Mouse (Mus musculus): ENCODE results near the gene Cant1.
A peak's percentile ranks its signal among the peaks of the same experiment; 100 is the strongest.

Cant1 gene

GRCm38 (mm10) chr11:118428944-118429709 lies 10.2 kb upstream of the Cant1 start:
- DNase-seq: no peak

DNA sequence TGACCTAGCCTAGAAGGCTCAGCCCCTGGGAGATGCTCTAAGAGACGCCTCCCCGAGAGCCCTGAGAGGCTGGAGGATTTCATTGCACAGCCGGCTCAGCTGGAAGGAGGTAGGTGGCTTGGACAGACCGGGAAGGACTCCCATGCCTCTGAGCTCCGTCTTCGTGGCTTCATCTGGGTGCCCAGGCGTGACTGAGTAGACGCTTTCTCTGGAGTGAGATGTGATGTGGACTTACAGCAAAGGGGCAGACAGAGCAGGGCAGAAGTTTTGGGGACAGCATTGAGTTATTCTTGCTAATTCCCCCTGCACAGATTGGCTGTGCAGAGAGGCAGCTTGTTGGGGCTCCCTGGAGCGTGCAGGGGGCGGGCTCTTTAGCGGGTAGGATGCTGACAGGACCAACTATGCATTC lies 9.6 kb upstream of the Cant1 start:
- no peak for DNase-seq

- DNase-seq: peak in 1 of 2 experiments; percentile 50
Observed at GRCm38 (mm10) chr11:118427986-118428385, 9.1 kb upstream of the Cant1 start, which contains the start of gene C1qtnf1. Gene C1qtnf1 (plus strand): TSS chr11:118428203.

- DNase-seq: no peak
Observed at GRCm38 (mm10) chr11:118427266-118427779, 8.4 kb upstream of the Cant1 start.

DNA sequence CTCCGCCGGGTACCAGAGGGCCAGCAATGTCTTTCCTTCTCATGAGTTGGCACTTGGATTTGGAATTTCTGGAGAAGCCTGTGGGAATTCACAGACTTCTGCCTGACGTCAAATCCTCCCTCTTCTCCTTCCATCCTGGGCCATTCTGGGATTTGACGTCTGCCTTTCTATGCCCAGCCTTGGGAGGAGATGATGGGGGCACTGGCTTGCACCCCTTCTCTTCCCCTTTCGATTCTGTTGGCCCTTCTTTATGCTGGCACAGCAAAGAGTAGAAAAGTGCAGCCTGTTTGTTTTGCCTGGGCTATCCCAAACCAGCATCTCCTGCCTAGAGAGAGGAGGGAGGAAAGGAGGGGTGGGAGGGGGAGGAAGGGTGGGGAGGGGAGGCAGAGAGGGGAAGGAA lies 7.9 kb upstream of the Cant1 start:
- no peak for DNase-seq

DNA sequence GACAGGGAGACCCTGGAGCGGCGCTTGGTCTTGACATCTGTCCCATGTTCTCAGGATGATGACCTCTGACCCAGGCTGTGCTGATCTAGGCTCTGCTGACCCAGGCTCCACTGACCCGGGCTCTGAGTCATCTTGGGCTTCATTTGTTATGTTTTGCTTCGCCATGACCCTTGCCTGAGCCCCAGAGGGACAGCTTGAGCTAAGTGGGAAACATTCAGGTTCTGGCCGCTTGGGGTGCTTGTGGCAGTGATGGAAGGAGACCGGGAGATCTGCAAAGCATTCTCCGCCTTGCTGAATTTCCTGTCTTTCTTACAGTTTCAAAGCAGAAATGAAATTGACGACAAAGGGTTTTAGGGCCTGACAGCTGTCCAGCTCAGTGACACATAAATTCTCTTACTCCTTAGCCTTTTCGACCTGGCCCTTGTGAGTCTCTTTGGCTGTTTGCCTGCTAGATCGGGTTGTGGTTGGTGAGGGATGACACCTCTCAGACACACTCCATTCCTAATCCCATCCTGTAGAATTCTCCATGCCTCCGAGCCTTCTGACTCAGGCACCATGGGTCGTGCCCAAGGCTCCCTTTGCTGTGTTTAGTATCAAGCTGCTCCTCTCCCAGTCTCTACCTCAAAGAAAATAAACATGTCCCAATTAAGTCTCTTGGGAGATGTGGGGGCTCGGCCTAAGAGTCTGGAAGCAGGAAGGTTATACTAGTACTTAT lies 5.9 kb upstream of the Cant1 start:
- peak in 1 of 2 experiments; percentile 36 for DNase-seq

GRCm38 (mm10) chr11:118423266-118423971 lies 4.5 kb upstream of the Cant1 start:
- DNase-seq: peak; percentile 80

- no peak for DNase-seq
Observed at GRCm38 (mm10) chr11:118420261-118420660, 1.4 kb upstream of the Cant1 start.

GRCm38 (mm10) chr11:118418442-118418833 lies 448 bp downstream of the Cant1 start:
- DNase-seq: no peak

GRCm38 (mm10) chr11:118417496-118417895 lies 1.4 kb downstream of the Cant1 start:
- DNase-seq: no peak

DNA sequence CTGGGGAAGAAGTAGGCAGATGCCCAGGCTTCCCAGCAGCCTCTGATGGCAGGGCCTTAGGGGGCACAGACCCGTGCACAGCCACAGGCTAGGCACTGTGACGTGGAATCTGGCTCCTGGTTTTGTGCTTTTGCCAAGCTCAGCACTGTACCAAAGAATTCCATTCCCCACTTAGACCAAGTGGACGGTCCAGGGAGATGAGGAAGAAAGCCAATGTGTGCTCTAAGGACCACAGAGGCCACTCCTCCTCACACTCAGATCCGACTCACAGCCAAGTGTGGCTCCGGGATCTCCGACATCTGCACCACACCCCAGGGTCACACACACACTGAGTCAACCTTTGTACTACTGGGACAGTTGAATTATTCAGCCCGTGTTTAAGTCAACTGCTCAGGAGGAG lies 2.8 kb downstream of the Cant1 start:
- DNase-seq: no peak

DNA sequence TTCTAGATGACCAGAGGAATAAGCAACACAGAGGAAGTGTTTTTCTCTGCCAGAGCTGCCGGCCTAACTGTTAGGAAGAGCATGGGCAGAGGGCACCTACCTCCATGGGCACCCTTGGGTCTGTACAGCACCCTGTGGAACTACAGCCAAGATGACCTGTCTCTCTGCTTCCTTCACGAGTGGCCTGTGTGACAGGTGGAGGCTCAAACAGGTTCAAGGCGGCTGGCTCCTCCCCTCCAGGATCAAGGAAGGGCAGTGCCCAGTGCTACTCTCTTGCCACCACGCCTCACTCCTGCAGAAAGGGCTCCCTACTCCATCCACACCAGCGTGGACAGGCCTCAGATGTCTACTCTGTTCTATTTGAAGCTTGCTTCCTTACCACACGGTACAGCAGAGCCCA lies 3.3 kb downstream of the Cant1 start:
- DNase-seq: no peak

- no peak for DNase-seq
Observed at GRCm38 (mm10) chr11:118414270-118414669, 4.6 kb downstream of the Cant1 start.

GRCm38 (mm10) chr11:118413055-118413454 lies 5.8 kb downstream of the Cant1 start:
- DNase-seq: no peak

GRCm38 (mm10) chr11:118412601-118413000 lies 6.3 kb downstream of the Cant1 start:
- no peak for DNase-seq

DNA sequence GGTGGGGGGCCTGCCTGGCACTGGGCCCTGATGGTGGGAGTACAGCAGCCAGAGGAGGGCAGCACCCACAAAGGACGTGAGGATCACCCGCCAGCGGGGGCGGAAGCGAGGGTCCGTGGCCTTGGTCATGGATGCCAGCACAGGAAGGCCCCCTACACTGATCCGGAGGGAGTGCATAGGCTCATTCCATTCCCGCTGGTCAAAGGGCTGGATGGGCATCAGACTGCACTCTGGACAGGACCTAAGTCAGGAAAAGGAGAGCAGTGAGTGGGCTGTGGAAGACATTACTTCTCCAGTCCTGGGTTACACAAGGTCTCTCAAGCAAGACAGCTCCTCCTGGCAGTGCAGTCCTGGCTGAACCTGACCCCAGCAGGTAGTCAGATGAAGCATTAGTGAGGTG lies 7.6 kb downstream of the Cant1 start:
- no peak for DNase-seq

GRCm38 (mm10) chr11:118410479-118410878 lies 8.4 kb downstream of the Cant1 start:
- DNase-seq: no peak

DNA sequence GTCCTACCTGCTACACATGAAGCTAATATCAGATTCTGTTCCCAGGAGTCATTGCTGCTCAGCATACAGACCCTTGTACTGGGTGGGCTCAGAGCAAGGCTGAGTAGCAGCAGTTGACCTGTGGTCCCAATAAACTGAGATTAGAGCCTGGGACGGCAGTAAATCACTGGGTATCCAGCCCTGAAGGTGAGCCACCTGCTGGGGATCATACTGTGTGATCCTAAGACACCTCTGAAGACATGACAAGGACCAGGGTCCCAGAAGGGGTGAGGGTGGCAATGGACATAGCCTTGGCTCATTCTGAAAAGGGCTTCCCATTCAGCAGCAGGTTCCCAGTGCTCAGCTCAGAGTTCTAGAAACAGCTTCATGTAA lies 8.8 kb downstream of the Cant1 start:
- no peak for DNase-seq

DNA sequence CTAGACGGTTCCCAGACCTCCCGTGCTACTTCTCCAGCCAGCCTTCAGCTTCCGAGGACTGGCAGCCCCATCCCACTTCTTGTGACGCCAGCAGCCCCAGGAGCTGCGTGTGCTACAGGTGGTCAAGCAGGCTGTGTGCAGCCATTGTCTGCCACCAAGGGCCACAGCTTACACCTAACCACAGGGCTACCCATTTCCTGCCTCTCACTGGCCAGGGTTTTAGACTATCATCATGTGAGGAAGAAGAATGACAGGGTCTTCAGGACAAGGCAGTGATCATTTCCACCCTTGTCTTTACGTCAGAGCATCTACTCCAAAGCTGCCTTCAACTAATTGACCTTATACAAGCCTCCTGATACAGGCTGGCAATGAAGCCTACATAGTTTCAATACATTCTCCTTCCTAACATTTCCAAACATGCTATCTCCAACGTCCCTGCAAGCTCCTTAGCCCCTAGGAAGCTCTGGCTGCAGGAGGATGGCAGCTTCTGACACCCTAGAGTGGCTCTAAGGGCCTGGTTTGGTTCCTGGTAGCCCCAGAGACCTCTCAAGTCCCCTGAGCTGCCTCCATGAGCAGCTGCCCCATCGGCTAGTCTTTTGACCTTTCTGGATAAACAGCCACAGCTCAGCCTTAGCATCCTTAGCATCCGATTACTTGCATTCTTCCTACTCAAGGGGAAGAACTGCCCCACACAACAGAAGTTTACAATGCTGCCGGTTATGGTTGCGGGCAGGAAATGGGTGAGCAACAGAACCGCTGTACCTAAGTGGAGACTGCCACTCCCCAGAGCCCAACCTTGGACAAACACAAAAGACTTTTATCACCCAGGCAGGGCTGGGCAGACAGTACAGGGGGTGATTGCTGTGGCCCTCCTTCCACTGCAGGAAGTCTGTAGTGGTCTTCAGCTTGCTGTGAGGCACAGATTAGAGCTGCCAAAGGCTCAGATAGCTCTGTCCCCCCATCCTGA lies 9.5 kb downstream of the Cant1 start:
- peak in 1 of 2 experiments; percentile 26 for DNase-seq

- DNase-seq: peak in 1 of 2 experiments; percentile 19
Observed at GRCm38 (mm10) chr11:118408051-118408740, 10.7 kb downstream of the Cant1 start.

DNA sequence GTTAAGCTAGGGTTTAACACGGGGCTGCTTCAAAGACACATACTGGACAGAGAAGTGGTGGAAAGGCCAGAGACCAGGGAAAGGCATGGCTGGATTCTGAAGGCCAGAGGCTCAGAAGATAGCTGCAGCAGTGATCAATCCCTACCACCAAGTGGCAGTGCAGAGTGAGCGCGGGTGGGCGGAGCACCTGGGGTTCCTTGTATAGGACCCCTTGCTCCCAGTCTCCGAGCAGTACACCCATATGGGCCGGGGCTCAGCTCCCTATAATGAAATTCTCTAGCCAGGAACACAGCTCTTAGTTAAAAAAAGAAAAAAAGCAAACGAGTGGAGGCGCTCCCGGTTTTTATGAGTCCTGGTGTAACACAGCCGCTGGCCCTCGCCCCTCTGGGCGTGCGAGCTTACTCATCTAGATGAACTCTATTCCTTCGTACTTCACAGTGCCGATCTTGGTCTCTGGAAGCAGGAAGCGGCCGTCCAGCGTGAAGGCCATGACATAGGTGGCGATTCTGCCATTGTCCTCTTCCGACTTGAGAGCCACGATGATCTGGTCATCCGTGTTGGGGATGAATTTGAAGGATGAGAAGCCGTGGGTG lies 11.5 kb downstream of the Cant1 start:
- peak; percentile 64 to 74 for DNase-seq

Data from lung, postnatal 4 days (tissue).